21 mouse cellular contexts compared by ENCODE assay signal in the genomic region with DNA sequence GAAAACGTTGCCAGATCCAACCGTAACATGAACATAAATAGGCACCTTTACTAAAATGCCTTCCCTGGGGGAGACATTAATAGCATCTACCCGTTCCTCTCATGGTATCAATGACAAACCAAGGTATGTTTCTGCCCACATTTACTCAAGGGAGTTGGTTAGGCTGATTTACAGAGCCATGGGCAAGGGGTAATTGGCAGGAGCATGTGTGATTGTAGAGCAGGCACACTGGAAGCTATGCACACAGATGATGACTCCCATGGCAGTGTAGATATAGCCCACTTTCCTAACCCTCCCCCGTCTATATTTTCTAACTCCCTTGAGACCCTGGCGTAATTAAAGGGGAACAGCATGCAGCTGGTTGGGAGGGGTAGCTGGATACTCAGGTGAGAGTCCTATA.
DNase-seq lines count a peak whose midpoint lies in the region; ATAC-seq and TF ChIP-seq lines count a peak whose summit lies in the region.
"Had no signal": no experiment of that assay in that cellular context is flagged by ENCODE, and none has a peak within 500 bp of the region (broad histone marks: within the 10 kb centered on the region; RNA-seq: fewer than 3 reads in every experiment).

No protein-coding gene starts in this region.

- H3K4me1 ChIP-seq in embryonic facial prominence, embryonic 15.5 days, result peaks cover 11% of the 10 kb centered on the region
- peaks cover 28% of the 10 kb centered on the region for H3K4me1 ChIP-seq in limb, embryonic 10.5 days
- H3K4me1 ChIP-seq: forebrain, embryonic 12.5 days had no signal

- no peak for TF ChIP-seq CTCF in gastrocnemius, adult 2 months (IDR thresholded peaks at IDR 0.05)

- no peak overlapping the region for H3K4me2 ChIP-seq in embryonic facial prominence, embryonic 15.5 days (replicated peaks)
- H3K4me2 ChIP-seq: embryonic facial prominence, embryonic 13.5 days; forebrain, embryonic 12.5 days had no signal

- peak; percentile 62; the same call in 1 of the 2 replicates for ATAC-seq in embryonic facial prominence, embryonic 15.5 days (ENCODE audit: insufficient number of reproducible peaks, low FRiP score, low TSS enrichment, low read depth)
- ATAC-seq: forebrain, embryonic 14.5 days; forebrain, embryonic 16.5 days had no signal

- no peaks in the 10 kb centered on the region for H3K27me3 ChIP-seq in embryonic facial prominence, embryonic 15.5 days
- no peaks in the 10 kb centered on the region for H3K27me3 ChIP-seq in limb, embryonic 10.5 days (ENCODE audit: low read depth, poor library complexity, severe bottlenecking)
- H3K27me3 ChIP-seq: embryonic facial prominence, embryonic 13.5 days; forebrain, embryonic 12.5 days had no signal

- H3K9ac ChIP-seq in embryonic facial prominence, embryonic 15.5 days, result no peak overlapping the region
- H3K9ac ChIP-seq: embryonic facial prominence, embryonic 13.5 days; forebrain, embryonic 12.5 days had no signal

- 76% methylated on average over 5 of the region's 5 CpGs for WGBS in embryonic facial prominence, embryonic 15.5 days
- 91% methylated on average over 5 of the region's 5 CpGs for WGBS in limb, embryonic 10.5 days

- H3K27ac ChIP-seq in gastrocnemius, adult 2 months, result 0 out of 2 replicates have a peak overlapping the region, but pooled peaks have one; percentile 8
- H3K27ac ChIP-seq in embryonic facial prominence, embryonic 15.5 days (replicated peaks), result no peak overlapping the region
- 0 out of 2 replicates have a peak overlapping the region, but pooled peaks have one; percentile 65 for H3K27ac ChIP-seq in limb, embryonic 10.5 days
- H3K27ac ChIP-seq: forebrain, embryonic 10.5 days; forebrain, embryonic 12.5 days had no signal

- H3K36me3 ChIP-seq in embryonic facial prominence, embryonic 15.5 days, result no peaks in the 10 kb centered on the region
- H3K36me3 ChIP-seq in limb, embryonic 10.5 days, result no peaks in the 10 kb centered on the region
- H3K36me3 ChIP-seq: embryonic facial prominence, embryonic 13.5 days; forebrain, embryonic 10.5 days; forebrain, embryonic 12.5 days had no signal

- no peak overlapping the region for H3K4me3 ChIP-seq in gastrocnemius, adult 2 months
- H3K4me3 ChIP-seq in embryonic facial prominence, embryonic 15.5 days (replicated peaks), result no peak overlapping the region
- H3K4me3 ChIP-seq in limb, embryonic 10.5 days, result no peak overlapping the region
- H3K4me3 ChIP-seq: embryonic facial prominence, embryonic 13.5 days; erythroblast, embryonic 14.5 days; forebrain, embryonic 10.5 days; forebrain, embryonic 12.5 days had no signal

- intact Hi-C loops in gastrocnemius, adult 2 months (cut with DNase I), result no loop called here
- intact Hi-C loops in left cerebral cortex, postnatal 10 days (cut with DNase I), result no loop called here

- DNase-seq in gastrocnemius, adult 2 months, result no peak
- no peak for DNase-seq in gastrocnemius, adult 18-20 months (ENCODE audit: low spot score)
- no peak for DNase-seq in limb, embryonic 10.5 days (ENCODE audit: low spot score)
- DNase-seq in left cerebral cortex, postnatal 10 days (ENCODE audit: extremely low spot score in 1 of 2, low spot score in 2 of 2), result no peak
- DNase-seq in right cerebral cortex, postnatal 25 days, result no peak
- DNase-seq: adrenal gland, adult 2 months; adrenal gland, postnatal 10 days; adrenal gland, postnatal 25 days; cerebellum, adult 11 months; cerebellum, adult 18-20 months; cerebellum, adult 8-10 months; cerebellum, adult 9-11 months; cerebellum, postnatal 14 days; cerebellum, postnatal 36 days had no signal

- H3K9me3 ChIP-seq in embryonic facial prominence, embryonic 15.5 days (replicated peaks), result no peaks in the 10 kb centered on the region
- H3K9me3 ChIP-seq in limb, embryonic 10.5 days (replicated peaks), result no peaks in the 10 kb centered on the region
- H3K9me3 ChIP-seq: embryonic facial prominence, embryonic 13.5 days; forebrain, embryonic 10.5 days; forebrain, embryonic 12.5 days had no signal
